Mouse (Mus musculus) Muller cell, postnatal 12 days (primary cell): ENCODE results near the gene Slco1a5.
A peak's percentile ranks its signal among the peaks of the same experiment; 100 is the strongest.
"Not testable (repeated sequence)": the region's sequence is repeated elsewhere in the genome, so short reads cannot be mapped to it uniquely, and the experiment has no call there.

ENCODE experiments used
- DNase-seq: peaks from one replicate; pipeline ENCODE4 v3.0.0-alpha.2; 2015; ENCODE audit errors: inconsistent ontology term

Gene Slco1a5

DNA sequence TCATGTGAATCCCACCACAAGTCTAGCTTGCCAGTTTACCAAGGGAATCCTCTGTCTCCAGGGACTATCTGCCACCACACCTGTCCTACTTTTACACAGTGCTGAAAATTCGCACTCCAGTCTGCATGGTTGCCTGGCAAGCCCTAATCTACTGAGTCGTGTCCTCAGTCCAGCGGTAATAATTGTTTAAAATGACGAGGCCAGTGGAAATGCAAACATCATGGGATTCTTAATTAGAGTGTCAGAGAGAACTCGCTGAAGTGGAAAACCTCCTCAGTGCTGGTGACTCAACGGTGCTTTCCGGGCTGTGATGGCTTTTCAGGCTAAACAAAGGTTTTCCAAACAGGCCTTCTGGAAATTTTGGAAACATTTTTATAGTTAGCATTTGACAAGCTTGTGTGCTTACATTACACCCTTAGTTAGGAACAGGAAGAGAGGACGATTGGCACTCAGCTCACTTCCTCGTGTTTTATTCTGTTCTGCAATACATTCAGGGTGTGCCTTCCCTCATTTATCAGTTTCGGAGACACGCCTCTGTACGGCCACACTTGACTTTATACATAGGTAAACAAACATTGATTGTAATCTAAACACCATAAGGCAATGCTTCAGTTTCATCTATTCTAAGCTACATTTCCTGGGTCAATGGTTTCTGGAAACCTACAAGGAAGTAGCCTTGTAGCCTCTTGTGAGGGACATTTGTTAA is 33.2 kb downstream of the Slco1a5 start:
- peak; percentile 89 for DNase-seq

DNA sequence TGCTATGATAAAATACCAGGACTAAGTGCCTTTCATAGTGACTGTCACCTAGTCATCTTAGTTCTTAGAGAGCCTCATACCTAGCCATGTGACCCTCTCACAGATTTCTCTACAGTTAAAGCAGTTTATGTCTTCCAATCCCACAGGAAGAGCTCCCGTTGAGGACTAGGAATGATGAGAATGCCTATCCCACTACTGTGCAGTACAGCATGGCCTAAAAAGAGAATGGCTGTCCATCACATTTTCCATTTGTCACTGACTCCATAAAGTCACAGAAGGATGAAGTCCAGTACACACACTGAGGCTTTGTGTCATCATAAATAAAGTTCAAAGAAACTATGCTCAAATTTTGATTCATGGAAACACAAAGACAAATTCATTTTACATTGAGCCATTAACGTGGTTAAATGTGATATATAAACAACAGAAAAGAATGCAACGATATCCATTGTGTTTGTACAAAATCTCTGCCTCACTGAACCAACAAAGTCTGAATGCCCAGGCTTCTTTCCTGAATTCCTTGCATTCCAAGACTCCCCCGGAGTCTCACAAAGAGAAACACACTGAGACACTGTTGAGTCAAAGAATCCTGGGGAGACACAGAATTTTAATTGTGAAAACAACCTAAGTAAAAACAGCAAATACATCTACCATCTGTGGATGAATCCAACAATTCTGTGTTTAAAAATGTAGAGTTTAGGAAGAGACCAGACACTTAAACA is 46.9 kb downstream of the Slco1a5 start:
- DNase-seq = peak; percentile 91

DNA sequence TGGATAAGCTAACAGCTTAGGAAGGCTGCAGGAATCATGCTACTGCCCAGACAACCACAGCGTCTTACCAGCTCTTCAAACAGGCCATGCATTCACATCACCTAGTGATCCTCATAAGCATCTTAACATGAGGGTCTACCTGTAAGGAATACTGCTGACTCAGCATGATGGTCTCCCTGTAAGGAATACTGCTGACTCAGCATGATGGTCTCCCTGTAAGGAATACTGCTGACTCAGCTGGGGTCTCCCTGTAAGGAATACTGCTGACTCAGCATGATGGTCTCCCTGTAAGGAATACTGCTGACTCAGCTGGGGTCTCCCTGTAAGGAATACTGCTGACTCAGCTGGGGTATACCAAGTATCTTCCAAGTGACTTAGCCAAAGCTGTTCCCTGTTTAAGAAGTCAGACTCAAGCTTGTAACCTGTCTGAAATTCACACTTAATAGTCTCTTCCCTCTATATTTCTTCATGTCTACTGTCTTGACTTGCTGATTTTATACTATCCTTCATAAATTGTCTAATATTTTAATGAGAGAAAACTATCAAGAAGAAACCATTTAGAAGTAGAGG is 72.0 kb downstream of the Slco1a5 start:
- DNase-seq = not testable (repeated sequence)

DNA sequence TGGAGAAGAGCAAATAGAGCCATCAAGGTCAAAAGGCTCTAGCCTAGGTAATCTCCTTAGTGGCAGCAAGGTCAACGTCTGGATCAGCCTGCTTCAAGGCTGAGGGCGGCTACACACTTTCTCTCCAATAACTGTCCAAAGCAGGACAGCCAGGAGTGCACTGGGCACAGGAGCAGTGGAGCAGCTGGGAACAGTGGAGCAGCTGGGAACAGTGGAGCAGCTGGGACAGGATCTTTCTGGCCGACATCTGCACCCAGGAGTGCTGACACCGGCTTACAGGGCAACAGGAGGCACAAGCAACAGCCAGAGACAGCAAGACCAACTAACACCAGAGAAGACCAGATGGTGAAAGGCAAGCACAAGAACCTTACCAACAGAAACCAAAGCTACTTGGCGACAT is 77.7 kb downstream of the Slco1a5 start:
- DNase-seq = no peak

DNA sequence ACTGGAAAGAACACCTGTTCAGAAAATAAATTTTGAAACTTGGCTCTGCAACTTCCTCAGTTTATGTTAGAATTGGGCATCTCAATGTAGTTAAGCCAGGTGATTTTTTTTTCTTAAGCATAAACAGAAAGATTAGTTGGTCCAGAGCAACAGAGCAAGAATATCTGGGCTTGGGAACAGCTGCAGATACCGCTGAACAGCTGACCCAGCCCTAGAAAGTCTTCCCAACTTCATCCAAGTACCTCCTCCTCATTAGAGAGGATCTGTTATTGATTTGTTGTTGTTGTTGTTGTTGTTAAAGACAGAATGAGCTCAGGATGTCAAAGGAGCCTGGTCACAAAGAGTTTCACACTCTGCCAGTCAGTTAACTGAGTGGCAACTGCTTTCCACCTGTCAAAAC is 83.3 kb downstream of the Slco1a5 start:
- DNase-seq = no peak

DNA sequence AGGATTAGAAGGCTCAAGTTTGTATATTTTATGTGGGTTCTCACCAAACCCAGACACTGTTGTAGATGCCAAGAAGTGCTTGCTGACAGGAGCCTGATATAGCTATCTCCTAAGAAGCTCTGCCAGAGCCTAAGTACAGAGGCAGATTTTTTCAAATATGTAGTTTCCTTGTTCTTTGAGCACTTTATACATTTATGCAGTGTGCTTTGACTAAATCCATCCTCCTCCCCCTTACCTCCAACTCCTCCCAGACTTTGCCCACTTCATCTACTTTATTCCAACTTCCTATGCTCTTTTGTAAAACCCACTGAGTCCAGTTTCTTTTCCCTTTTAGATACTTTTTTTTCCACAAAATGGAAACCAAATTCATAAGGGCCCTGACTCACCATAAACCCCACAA is 102.6 kb downstream of the Slco1a5 start:
- no peak for DNase-seq

DNA sequence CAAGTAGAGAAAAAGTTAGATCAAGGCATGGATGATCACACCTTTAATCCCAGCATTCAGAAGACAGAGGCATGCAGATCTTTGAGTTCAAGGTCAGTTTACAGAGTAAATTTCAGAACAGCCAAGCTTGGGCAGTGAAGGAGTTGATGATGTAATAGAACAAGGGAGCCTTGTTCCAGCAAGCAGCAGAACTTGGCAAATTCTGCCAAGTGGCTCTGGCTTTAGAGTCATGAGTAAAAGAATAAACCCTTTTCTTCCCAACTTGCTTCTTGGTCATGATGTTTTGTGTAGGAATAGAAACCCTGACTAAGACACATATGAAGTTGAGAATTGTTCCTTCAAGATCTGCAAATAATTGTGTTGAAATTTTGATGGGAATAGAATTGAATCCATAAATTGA is 111.0 kb downstream of the Slco1a5 start:
- peak; percentile 27 for DNase-seq

DNA sequence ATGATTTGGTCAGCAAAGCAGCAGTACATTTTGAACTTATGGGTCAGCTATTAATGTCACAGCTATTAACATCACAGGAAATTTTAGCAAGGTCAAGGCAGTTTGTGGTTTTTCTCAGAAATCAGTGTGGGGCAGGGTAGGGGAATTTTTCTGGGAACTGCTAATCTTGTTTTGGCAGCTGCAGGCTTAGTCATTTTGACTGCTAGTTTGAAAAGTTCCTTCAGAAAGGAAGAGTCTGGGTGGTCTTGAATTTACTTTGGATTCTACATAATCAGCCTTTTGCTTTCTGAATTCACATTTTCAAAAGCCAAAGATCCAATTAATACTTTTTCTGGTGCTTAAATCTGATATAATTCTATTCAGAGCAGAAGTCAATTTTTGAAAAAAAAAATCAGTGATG is 113.0 kb downstream of the Slco1a5 start:
- DNase-seq = peak; percentile 53

DNA sequence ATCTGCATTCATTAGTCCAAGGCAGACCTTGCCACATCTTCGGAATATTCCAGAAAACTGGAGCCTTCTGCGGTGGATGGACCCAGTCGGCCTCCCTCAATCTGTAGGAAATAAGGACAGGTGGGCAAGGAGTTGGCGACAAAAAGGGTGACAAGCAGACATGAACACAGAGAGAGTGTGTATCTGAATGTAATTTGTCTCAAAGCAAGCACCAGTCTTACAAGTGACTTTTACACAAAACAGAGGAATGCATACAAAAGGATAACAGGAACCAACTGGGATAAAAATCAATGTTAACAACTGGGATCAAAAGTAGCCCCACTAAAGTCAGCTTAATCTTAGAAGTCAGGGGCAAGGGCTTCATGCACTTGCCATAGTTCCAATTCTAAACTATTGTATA is 114.4 kb downstream of the Slco1a5 start, which contains the start of gene Slco1a6:
Gene Slco1a6 (minus strand): TSS at position 101 of the 400 bp plus-strand sequence.
- no peak for DNase-seq

DNA sequence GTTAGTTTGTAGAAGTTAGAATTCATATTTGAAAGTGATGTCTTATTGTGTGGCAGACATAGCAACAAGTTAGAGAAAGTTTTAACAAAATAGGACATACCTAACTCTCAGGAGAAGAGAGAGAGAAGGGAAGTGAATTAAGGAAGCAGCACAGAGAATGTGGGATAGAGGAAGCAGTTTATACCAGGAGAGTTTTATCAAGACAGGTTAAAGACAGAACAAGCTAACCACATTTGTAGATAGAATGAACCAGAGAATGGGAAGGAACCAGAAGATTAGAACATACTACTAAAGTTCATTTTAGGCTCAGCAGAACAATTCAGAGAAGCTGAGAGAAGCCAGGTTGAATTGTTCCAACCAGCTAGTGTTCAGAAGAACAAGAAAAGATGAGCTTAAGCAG is 122.3 kb downstream of the Slco1a5 start:
- DNase-seq = no peak

DNA sequence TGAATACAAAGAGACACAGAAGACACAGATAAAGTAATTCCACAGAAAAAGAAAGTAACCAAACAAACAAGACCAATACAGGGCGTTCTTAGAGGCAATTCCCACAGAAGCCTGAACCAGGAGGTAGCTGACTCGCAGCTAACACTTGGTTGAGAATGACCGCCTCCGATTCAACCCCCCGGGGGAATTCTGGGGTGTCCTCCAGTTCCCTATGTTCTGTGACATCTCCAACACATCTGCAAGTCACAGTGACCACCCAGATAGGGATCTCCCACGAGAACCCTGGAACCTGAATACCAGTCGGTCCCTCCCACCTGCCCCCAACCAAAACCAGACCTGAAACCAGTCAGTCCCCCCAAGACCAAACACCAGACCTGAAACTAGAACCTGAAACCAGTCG is 128.5 kb downstream of the Slco1a5 start:
- DNase-seq = no peak

DNA sequence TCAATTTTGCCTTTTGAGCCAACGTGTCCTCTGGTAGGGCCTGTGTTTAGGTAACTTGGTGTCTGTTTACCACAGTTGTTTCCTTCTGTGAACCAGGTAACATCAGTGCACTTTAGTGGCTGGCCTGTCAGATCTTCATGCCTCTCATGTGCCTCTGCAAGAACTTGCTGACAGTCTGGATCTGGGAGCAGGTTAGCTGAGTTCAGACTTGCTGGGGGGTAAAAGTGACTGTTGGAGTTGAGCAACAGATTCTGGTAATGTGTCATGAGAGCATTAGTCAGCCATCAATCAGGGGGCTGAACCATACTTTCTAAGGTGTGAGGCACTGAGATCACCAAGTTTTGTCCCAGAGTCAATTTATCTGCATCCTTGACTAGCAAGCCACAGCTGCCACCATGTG is 130.8 kb downstream of the Slco1a5 start:
- no peak for DNase-seq

DNA sequence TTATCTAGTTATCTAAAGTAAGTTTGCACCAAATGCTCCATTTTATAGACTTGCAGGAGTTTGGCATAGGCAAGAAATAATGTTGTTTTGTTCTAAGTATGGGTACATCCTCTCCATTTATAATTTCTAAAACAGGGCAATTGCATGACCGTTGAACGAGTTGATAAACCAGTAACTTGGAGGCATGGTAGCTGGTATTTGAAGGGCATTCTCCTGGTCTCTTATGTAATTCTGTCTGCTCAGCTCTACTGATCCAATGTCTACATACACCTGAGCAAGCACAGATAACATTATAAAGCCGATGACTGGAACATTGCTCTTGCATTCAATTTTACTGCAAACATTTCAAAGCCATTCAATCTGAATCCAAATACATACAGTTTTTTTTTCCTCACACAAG is 135.4 kb downstream of the Slco1a5 start:
- no peak for DNase-seq

DNA sequence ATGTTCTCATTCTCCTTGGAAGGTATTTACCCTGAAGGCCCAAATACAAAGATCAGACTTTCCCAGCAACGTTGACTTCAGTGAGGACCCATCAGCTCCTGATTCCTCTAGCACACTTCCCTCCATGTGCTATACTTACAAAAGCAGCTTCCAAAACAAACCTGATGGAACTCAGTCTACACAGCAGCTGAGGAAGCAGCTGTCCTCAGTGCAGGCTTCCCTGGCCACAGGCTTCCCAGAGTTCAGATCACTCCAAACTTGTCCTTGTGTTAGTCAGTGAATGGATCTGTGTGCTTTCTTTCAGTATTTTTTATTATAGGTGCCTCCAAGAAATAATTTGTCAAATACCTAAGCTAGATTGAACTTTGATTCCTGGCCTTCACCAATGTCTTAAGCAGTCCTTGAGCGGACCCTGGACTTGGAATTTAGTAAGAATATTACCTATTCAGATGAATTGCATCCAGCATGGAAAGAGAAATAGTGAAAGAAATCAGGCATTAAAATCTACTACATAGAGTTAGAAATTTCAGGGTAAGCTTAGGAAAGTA is 136.8 kb downstream of the Slco1a5 start:
- no peak for DNase-seq
